Mouse (Mus musculus) monocyte, adult 2 months (primary cell): ENCODE results near the gene Chrdl2.
"Not testable (repeated sequence)": the region's sequence is repeated elsewhere in the genome, so short reads cannot be mapped to it uniquely, and the experiment has no call there.

Experiments
- DNase-seq, 2 experiments: peaks; one replicate each; pipeline ENCODE4 v3.0.0; 2022; ENCODE audit warnings: low spot score in 2 of 2, low read depth in 1 of 2

Gene Chrdl2

GRCm38 (mm10) chr7:100034815-100035463, 29.0 kb downstream of the Chrdl2 start:
- no peak for DNase-seq

DNA sequence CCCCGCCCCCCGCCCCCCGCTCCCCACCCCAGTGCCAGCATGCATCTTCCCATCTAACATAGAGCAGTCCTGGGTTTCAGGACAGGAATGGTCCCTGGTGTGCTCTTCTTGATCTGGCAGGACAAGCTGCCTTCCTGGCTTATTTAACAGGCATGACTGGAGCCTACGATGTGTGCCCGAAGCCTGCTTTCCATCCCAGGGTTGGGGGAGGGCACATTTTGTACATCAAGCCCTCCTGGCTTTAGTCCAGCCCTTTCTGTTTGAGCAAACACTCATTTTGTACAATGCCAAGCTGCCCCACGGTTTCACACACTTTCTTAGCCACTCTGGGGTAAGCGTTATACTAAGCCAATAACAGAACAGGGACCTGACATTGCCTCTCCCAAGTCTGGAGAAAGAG, 30.1 kb downstream of the Chrdl2 start:
- no peak for DNase-seq

DNA sequence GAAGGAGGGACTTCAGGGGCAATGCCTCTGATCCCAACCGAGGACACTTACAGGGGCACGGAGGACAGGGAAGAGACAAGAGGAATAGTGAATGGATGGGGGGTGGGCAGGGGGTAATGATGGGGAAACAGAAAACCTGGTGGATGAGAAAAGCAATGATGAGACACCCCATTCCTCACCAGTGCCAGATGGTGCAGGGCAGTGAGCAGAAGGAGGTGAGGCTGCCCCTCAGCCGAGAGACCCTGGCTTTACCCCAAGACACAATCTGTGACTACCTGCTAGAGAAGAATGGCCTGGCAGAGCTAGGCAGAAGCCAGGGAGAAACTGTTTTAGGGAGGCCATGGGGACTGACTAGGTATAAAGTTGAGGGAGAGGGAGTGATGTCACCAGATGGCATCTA, 30.5 kb downstream of the Chrdl2 start:
- no peak for DNase-seq

- no peak for DNase-seq
These were observed 36.1 kb downstream of the Chrdl2 start for GRCm38 (mm10) chr7:100042120-100042519.

DNA sequence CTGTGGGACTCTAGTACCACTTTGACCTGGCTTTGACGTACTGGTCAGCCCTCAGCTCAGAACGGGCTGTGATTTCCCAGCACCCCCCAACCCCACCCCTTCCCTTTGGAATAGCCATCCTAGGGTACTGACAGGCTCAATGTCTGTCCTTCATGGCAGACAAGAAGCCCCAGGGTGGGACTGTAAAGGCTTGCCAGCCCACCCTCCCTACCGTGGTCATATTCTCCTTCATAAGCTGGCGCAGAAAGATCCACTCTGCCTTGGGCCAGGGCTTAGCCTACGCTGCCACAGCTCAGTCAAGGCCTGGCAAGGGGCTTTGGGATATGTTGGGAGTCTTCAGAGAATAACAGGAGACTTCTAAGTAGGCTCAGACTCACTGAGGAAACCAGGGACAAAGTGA, 37.1 kb downstream of the Chrdl2 start:
- DNase-seq: no peak

- no peak for DNase-seq
These were observed 37.6 kb downstream of the Chrdl2 start for GRCm38 (mm10) chr7:100043605-100044031.

GRCm38 (mm10) chr7:100046486-100046885, 40.5 kb downstream of the Chrdl2 start:
- DNase-seq: no peak

DNA sequence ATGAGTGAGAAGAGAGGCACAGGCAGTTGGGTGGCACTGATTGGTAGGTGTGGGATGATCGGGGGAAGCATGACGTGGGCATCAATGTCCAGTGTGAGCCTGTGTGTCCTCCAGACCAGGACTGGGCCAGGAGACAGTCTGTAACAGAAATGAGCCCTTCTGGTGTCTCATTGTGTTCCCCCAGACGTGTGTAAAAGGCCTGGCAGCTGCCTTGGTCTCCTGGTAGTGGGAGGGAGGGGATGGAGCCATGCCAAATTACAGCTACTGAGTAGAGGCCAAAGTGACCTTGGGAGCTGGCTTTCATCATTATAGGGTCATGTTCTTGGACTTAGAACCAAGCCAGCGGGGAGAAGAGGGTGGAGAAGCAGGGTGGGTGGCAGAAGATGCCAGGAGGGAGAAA, 45.9 kb downstream of the Chrdl2 start:
- DNase-seq: no peak

GRCm38 (mm10) chr7:100052991-100053390, 47.0 kb downstream of the Chrdl2 start:
- DNase-seq: not testable (repeated sequence)

- DNase-seq: no peak
These were observed 68.0 kb downstream of the Chrdl2 start for GRCm38 (mm10) chr7:100073959-100074358.

GRCm38 (mm10) chr7:100076296-100076695, 70.3 kb downstream of the Chrdl2 start:
- no peak for DNase-seq

DNA sequence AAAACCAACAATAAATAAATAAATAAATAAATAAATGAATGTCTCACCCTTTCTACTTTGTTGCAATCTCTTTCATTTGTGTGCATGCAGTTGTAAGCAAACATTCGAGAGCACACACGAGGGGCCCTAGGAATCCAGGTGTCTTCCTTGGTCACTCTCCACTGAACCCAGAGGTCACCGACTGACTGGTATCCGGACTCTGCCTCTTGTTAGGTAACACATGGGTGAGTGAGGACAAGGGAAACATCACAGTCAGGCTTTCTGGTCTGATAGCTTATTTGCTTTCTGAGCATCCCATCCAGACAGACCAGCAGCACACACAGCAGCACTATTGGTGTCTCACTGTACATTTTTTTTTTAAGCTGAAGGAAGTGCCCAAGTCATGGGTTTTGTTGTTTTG, 71.1 kb downstream of the Chrdl2 start:
- no peak for DNase-seq

GRCm38 (mm10) chr7:100080087-100080781, 74.3 kb downstream of the Chrdl2 start:
- DNase-seq: no peak

DNA sequence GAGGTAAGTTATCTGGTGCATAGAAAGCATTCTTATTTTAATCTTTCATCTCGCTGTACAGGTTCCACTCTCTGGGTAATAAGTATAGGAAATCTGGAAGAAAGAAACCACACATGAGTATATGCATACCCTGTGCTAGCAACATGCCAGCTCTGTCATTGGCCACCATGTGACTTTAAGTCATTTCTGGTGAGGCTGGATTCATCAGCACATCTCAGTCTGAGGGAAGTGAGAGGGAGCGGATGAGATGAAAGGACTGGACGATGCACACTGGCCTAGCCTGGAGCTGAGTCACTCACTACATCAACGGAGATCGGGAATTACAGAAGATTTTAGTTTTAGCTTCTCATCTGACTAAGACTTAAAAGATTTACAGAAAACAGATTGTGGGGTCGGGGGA, 76.9 kb downstream of the Chrdl2 start:
- no peak for DNase-seq

GRCm38 (mm10) chr7:100083812-100084211, 77.8 kb downstream of the Chrdl2 start:
- DNase-seq: no peak
